Mouse (Mus musculus): ENCODE measurements around the gene Trub2. TPM values are rescaled to one million over a fixed set of nuclear protein-coding genes. Genes with fewer than 3 reads are reported as not detected.

Gene Trub2
- polyA plus RNA-seq, 1 experiment from 2014 or later: 30.7 TPM

DNA sequence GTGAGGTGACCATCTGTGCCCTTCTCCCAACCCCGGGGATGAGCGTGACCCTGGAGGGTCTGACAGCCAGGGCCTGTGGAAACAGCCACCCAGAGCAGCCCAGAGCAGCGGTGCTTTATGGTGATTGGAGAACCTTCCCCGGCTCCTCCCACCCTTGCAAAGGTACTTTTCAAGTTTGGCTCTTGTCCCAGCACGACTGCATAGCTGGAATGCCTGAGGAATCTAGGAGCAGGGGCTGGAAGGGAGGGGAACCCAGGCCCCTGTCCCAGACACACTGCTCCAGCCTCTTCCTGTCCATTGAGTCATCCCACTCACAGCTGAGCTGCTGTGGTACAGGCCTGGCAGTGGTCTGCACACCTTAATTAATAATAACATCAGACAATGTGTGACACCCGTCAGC lies 71.6 kb downstream of the Trub2 start:
- Histone ChIP-seq H3K4me2 (peak overlapping the region; percentile 57), H3K4me1 (peaks cover 77% of the 10 kb centered on the region), H3K9ac (no peak overlapping the region), H3K36me3 (peaks cover 68% of the 10 kb centered on the region), H3K4me3 (no peak overlapping the region), H3K27ac (replicated peaks) (peak overlapping the region; percentile 95), H3K9me3 (no peaks in the 10 kb centered on the region), H3K27me3 (replicated peaks) (no peaks in the 10 kb centered on the region)
- peak; percentile 82 for ATAC-seq (ENCODE audit: extremely low read depth, insufficient number of reproducible peaks, low FRiP score, low TSS enrichment)
- WGBS: 7% methylated on average over 6 of the region's 6 CpGs

DNA sequence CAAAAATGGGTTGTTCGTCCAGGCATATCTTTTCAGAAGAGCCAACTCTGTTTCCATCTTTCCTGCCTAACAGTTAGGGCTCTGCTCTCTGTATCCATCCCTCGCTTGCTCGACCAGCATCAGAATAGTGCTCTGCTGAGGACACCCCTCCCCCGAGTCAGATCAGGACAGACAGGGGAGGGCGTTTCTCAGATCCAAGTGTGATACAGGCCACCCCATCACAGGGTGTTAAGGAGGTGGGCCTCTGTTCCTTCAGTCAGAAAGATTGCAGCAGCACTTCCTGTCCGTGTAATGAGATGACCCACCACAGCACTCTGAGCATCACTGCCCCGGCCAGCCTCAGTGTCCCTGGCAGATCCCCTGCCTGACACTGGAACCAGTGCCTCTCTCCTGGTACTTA lies 72.2 kb downstream of the Trub2 start:
- Histone ChIP-seq H3K27me3 (replicated peaks) (no peaks in the 10 kb centered on the region), H3K36me3 (peaks cover 67% of the 10 kb centered on the region), H3K27ac (replicated peaks) (peak overlapping the region; percentile 95), H3K9ac (peak overlapping the region; percentile 58), H3K4me2 (peak overlapping the region; percentile 57), H3K4me1 (peaks cover 82% of the 10 kb centered on the region), H3K4me3 (no peak overlapping the region), H3K9me3 (no peaks in the 10 kb centered on the region)
- ATAC-seq (ENCODE audit: extremely low read depth, insufficient number of reproducible peaks, low FRiP score, low TSS enrichment): no peak
- 14% methylated on average over 7 of the region's 7 CpGs for WGBS

DNA sequence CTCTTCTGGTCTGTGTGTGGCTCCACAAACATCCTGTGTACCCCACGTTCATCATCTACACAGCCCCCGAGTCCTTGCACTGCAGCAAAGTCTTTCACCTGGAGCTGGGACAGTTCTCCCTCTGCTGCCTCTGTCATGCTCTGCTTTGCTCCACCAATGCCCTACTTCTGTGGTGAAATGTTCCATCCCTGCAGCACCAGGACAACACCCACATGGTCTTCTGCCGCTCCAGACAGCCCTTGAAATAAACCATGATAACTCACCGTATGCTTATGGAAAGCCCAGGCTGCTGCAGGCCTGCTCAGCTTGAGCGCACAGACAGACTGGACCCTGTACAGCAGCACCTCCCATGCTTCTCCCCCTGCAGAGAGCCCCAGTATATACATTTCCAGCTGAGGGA lies 74.2 kb downstream of the Trub2 start:
- peaks cover 76% of the 10 kb centered on the region for H3K4me1 ChIP-seq
- H3K27ac ChIP-seq (replicated peaks): peak overlapping the region; percentile 95
- 58% methylated on average over 5 of the region's 5 CpGs for WGBS

DNA sequence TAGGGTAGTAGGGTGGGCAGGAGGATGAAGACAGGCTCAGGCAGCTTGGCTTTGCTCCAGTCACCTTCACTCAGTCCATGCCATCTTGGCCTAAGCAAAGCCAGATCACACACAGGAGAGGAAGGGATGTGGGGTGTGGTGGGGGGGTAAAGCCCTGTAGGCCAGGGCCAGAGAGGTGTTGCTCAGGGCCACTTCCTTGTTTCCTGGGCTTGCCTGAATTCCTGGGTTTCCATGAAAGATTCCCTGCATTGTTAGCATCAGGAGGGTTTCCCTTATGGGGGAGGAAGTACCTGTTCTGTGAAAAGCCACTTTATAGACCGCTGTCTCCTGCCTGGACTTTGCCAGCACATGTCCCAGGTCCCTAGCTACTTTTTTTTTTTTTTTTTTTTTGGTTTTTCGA lies 74.8 kb downstream of the Trub2 start:
- Histone ChIP-seq H3K4me1 (peaks cover 70% of the 10 kb centered on the region), H3K9me3 (no peaks in the 10 kb centered on the region), H3K27ac (replicated peaks) (peak overlapping the region; percentile 12; the same call in 1 of the 2 replicates), H3K9ac (no peak overlapping the region), H3K4me3 (no peak overlapping the region), H3K36me3 (peaks cover 63% of the 10 kb centered on the region), H3K4me2 (no peak overlapping the region), H3K27me3 (replicated peaks) (no peaks in the 10 kb centered on the region)
- WGBS: 85% methylated on average over 1 of the region's 2 CpGs
- no peak for ATAC-seq (ENCODE audit: extremely low read depth, insufficient number of reproducible peaks, low FRiP score, low TSS enrichment)

More for the DNA sequence above, 74.2 kb downstream of the Trub2 start:
- ATAC-seq (ENCODE audit: extremely low read depth, insufficient number of reproducible peaks, low FRiP score, low TSS enrichment): no peak
- H3K4me3 ChIP-seq: no peak overlapping the region
- peaks cover 64% of the 10 kb centered on the region for H3K36me3 ChIP-seq
- no peaks in the 10 kb centered on the region for H3K27me3 ChIP-seq (replicated peaks)
- H3K9me3 ChIP-seq: no peaks in the 10 kb centered on the region
- 0 out of 2 replicates have a peak overlapping the region, but pooled peaks have one; percentile 5 for H3K9ac ChIP-seq
- no peak overlapping the region for H3K4me2 ChIP-seq

DNA sequence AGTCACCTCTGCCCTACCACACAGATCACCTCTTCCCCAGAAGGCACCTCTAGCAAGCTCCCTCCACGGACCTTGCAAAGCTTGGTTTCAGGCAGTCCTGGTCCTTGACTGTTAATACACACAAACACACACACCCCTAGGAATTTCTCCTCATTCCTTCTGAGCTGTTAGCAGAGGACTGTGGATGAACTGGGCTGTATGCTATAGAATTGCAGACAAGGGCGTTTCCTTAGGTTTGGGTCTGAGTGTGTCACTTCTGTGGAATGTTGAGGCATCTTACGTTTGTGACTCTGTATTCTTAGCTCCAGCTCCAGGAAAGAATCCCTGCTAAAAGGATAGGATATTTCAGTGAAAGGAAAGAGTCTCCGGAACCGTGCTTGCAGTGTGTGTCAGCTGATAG lies 76.4 kb downstream of the Trub2 start:
- Histone ChIP-seq H3K36me3 (peaks cover 70% of the 10 kb centered on the region), H3K27me3 (replicated peaks) (no peaks in the 10 kb centered on the region), H3K9ac (peak overlapping the region; percentile 38; the same call in 1 of the 2 replicates), H3K9me3 (no peaks in the 10 kb centered on the region), H3K27ac (replicated peaks) (no peak overlapping the region), H3K4me2 (no peak overlapping the region), H3K4me1 (peaks cover 55% of the 10 kb centered on the region), H3K4me3 (no peak overlapping the region)
- ATAC-seq (ENCODE audit: extremely low read depth, insufficient number of reproducible peaks, low FRiP score, low TSS enrichment): no peak
- WGBS: 66% methylated on average over 5 of the region's 5 CpGs

Other genes with a start within 250 kb of the Trub2 start
- gene Rapgef1, start 168.8 kb downstream of the Trub2 start, polyA plus RNA-seq (2015; fragmentation: Nextera tagmentation; extraction: Ambion mirVana): 8.4 and 9.7 TPM in 2 replicates
- gene Gm13420, start 36.8 kb downstream of the Trub2 start, polyA plus RNA-seq (2015; fragmentation: Nextera tagmentation; extraction: Ambion mirVana): 0.18 TPM in 1 of 2 replicates, not detected in the other
- gene Gm13547, start 29.2 kb downstream of the Trub2 start, polyA plus RNA-seq (2015; fragmentation: Nextera tagmentation; extraction: Ambion mirVana): not detected in 2 replicates
- 24.6 and 26.2 TPM in 2 replicates for gene Coq4, start 1.0 kb downstream of the Trub2 start, polyA plus RNA-seq (2015; fragmentation: Nextera tagmentation; extraction: Ambion mirVana)
- 9.2 and 10.1 TPM in 2 replicates for gene Slc27a4, start 14.1 kb upstream of the Trub2 start, polyA plus RNA-seq (2015; fragmentation: Nextera tagmentation; extraction: Ambion mirVana)
- 15.7 and 17.1 TPM in 2 replicates for gene Urm1, start 31.6 kb upstream of the Trub2 start, polyA plus RNA-seq (2015; fragmentation: Nextera tagmentation; extraction: Ambion mirVana)
- gene Cercam, start 80.7 kb upstream of the Trub2 start, polyA plus RNA-seq (2015; fragmentation: Nextera tagmentation; extraction: Ambion mirVana): 19.6 and 21.5 TPM in 2 replicates
- gene Odf2, start 100.7 kb upstream of the Trub2 start, polyA plus RNA-seq (2015; fragmentation: Nextera tagmentation; extraction: Ambion mirVana): 47.0 and 47.2 TPM in 2 replicates
- 33.1 and 39.7 TPM in 2 replicates for gene Gle1, start 146.9 kb upstream of the Trub2 start, polyA plus RNA-seq (2015; fragmentation: Nextera tagmentation; extraction: Ambion mirVana)
- 86.6 and 89.5 TPM in 2 replicates for gene Sptan1, start 177.1 kb upstream of the Trub2 start, polyA plus RNA-seq (2015; fragmentation: Nextera tagmentation; extraction: Ambion mirVana)